21 mouse cellular contexts compared by ENCODE assay signal in the genomic region with DNA sequence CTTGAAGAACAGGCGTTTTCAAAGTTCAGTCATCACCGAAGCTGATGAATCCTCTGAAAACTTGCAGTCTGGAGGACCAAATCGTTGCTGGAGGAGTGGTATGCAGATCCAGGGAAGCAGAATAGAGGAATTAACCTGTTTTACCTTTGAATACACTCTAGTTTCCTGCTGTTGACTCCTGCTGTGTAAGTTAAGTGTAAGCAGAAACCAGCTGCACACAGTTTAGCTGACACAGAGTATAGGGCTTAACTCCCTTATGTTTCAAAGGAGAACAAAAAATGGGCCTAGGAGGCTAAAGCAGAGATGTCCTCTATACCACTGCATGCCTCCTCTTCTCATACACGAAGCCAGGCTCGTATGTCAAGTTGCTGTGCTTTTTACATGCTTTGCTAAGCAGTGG.
DNase-seq lines count a peak whose midpoint lies in the region; ATAC-seq lines count a peak whose summit lies in the region.
"Had no signal": no experiment of that assay in that cellular context is flagged by ENCODE, and none has a peak within 500 bp of the region (broad histone marks: within the 10 kb centered on the region; RNA-seq: fewer than 3 reads in every experiment).

No protein-coding gene starts in this region.

- peak; percentile 19 for DNase-seq in CD4-positive, CD25-positive, alpha-beta regulatory T cell, adult 2 months (ENCODE audit: low read depth, low spot score)
- DNase-seq in thymus, postnatal 25 days: peak; percentile 14
- DNase-seq in thymus, adult 18-20 months: no peak
- peak; percentile 78 for DNase-seq in ZHBTc4 (ENCODE audit: low read depth, low spot score)
- no peak for DNase-seq in layer of hippocampus, adult 11-12 months (ENCODE audit: low spot score)
- DNase-seq in left cerebral cortex, adult 11 months (ENCODE audit: low spot score): no peak
- no peak for DNase-seq in adrenal gland, postnatal 36 days
- DNase-seq: adrenal gland, postnatal 14 days; cerebellum, adult 9-11 months; forebrain, postnatal 0 days; gastrocnemius, postnatal 25 days; heart, adult 18-20 months; heart, postnatal 10 days; kidney, adult 9 months; kidney, postnatal 25 days; layer of hippocampus, adult 9-11 months; lung, embryonic 14.5 days had no signal

- ATAC-seq in CD4-positive, CD25-positive, alpha-beta regulatory T cell, adult 4 months: no peak
- ATAC-seq: forebrain, postnatal 0 days; hindbrain, embryonic 16.5 days; intestine, embryonic 16.5 days; midbrain, embryonic 16.5 days had no signal

Comparison
In these comparisons a context has a peak if more than half of its experiments do, and no peak if none do; other contexts are left out.
1. DNase-seq: peak in CD4-positive, CD25-positive, alpha-beta regulatory T cell, adult 2 months (single experiment), thymus, postnatal 25 days (single experiment) and ZHBTc4 (single experiment); none in thymus, adult 18-20 months (0 of 2), layer of hippocampus, adult 11-12 months (single experiment), left cerebral cortex, adult 11 months (single experiment) and adrenal gland, postnatal 36 days (0 of 2).